Mouse (Mus musculus): Measurements from ENCODE around the gene Slc15a3. TPM values are rescaled to one million over a fixed set of nuclear protein-coding genes. Genes with fewer than 3 reads are reported as not detected.

The Slc15a3 gene
- polyA plus RNA-seq, 1 experiment from 2014 or later = 0.93 TPM

DNA sequence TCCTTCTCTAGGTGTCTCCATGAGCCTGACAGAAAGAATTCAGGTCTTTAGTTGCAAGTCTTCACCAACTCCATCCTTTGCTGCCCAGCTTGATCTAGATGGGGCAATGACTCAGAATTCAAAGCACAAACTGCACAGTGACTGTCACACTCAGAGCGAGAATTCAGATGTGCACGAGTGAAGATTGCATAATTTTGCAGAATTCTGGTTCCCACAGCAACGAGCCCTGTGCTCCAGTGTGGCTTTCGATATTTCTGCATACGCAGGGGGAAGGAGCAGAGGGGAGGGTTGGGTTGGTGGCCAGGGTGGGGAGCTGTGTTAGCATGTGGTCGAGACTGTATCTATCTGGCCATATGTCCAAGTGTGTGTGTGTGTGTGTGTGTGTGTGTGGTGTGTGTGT lies 38.5 kb upstream of the Slc15a3 start:
- WGBS = 74% methylated on average over 6 of the region's 6 CpGs
- H3K4me3 ChIP-seq (replicated peaks; ENCODE audit: low read depth, low read length) = no peak overlapping the region

GRCm38 (mm10) chr19:10801906-10802305 lies 37.6 kb upstream of the Slc15a3 start:
- no peak for ATAC-seq (replicated peaks; ENCODE audit: low FRiP score, low read depth)
- Histone ChIP-seq H3K36me3 (ENCODE audit: insufficient read depth, low read length) (no peaks in the 10 kb centered on the region), H3K4me1 (replicated peaks; ENCODE audit: insufficient read depth, low read length) (no peaks in the 10 kb centered on the region), H3K4me3 (replicated peaks; ENCODE audit: low read depth, low read length) (no peak overlapping the region), H3K4me2 (ENCODE audit: low read length) (no peak overlapping the region), H3K27ac (no peak overlapping the region), H3K9me3 (replicated peaks; ENCODE audit: low read length) (no peaks in the 10 kb centered on the region), H3K27me3 (ENCODE audit: insufficient read depth, low read length) (no peaks in the 10 kb centered on the region), H3K9ac (ENCODE audit: low read depth, low read length) (no peak overlapping the region)
- TF ChIP-seq CTCF (IDR thresholded peaks at IDR 0.05; ENCODE audit: low read depth) = no peak
- 79% methylated on average over 6 of the region's 6 CpGs for WGBS
- DNase-seq (ENCODE audit: low spot score) = no peak

More for the DNA sequence above, 38.5 kb upstream of the Slc15a3 start:
- Histone ChIP-seq H3K36me3 (ENCODE audit: insufficient read depth, low read length) (no peaks in the 10 kb centered on the region), H3K9ac (ENCODE audit: low read depth, low read length) (no peak overlapping the region), H3K27me3 (ENCODE audit: insufficient read depth, low read length) (no peaks in the 10 kb centered on the region), H3K9me3 (replicated peaks; ENCODE audit: low read length) (no peaks in the 10 kb centered on the region), H3K4me2 (ENCODE audit: low read length) (no peak overlapping the region), H3K4me1 (replicated peaks; ENCODE audit: insufficient read depth, low read length) (no peaks in the 10 kb centered on the region), H3K27ac (no peak overlapping the region)
- DNase-seq (ENCODE audit: low spot score) (no peak), ATAC-seq (replicated peaks; ENCODE audit: low FRiP score, low read depth) (no peak)
- no peak for TF ChIP-seq CTCF (IDR thresholded peaks at IDR 0.05; ENCODE audit: low read depth)

DNA sequence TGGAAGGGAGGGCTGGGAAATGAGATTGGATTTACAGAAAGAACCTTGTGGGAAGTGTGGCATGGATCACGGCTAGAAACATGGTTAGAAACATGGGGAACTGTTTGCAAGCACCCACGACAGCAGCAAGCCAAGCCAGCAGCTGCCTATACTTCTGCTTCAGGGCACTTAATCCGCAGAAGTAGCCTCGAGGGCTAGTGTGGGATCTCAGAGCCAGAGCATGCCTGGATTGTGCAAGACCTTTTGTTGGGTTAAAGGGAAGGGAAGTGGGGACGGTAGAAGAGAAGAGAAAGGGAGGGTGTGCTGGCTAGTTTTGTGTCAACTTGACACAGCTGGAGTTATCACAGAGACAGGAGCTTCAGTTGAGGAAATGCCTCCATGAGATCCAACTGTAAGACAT lies 35.8 kb upstream of the Slc15a3 start:
- no peak overlapping the region for H3K4me2 ChIP-seq (ENCODE audit: low read length)
- H3K4me1 ChIP-seq (replicated peaks; ENCODE audit: insufficient read depth, low read length) = no peaks in the 10 kb centered on the region
- TF ChIP-seq CTCF (IDR thresholded peaks at IDR 0.05; ENCODE audit: low read depth) = no peak
- 72% methylated on average over 5 of the region's 5 CpGs for WGBS
- no peak overlapping the region for H3K4me3 ChIP-seq (replicated peaks; ENCODE audit: low read depth, low read length)
- no peaks in the 10 kb centered on the region for H3K9me3 ChIP-seq (replicated peaks; ENCODE audit: low read length)
- DNase-seq (ENCODE audit: low spot score) (no peak), ATAC-seq (replicated peaks; ENCODE audit: low FRiP score, low read depth) (no peak)
- no peak overlapping the region for H3K27ac ChIP-seq
- no peaks in the 10 kb centered on the region for H3K27me3 ChIP-seq (ENCODE audit: insufficient read depth, low read length)
- H3K9ac ChIP-seq (ENCODE audit: low read depth, low read length) = no peak overlapping the region
- no peaks in the 10 kb centered on the region for H3K36me3 ChIP-seq (ENCODE audit: insufficient read depth, low read length)

DNA sequence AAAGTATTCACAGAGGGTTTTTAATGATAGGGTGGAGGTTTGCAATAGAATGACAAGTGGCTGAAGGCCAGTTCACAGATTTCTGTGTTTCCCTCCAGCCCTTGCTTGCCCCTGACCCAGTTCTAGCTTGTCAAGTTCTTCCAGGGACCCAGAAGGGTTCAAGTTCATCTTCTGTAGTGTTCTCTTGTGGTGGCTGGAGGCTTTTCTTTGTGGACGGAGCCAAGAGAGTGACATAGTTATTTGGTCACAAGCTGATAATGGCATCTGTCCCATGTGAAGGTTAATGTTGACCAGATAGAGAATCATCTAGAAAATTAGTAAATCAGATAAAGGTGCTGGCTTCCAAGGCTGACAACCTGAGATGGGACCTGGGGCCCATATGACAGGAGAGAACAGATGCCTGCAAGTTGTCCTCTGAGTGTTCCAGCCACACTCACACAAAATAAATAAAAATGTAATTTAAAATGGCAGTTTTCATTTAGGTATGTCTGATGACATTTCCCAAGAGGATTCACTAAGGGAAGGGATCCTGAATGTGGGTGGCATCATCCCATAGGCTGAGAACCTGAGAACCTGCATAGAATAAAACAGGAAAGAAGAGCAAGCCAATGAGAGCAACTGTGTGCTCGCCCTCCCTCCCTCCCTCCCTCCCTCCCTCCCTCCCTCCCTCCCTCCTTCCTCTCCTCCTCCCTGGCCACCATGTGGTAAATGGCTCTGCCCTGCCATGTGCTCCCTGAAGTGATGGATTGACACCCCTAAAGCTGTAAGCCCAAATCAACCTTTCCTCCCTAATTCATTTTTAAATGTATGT lies 34.5 kb upstream of the Slc15a3 start:
- Histone ChIP-seq H3K9me3 (replicated peaks; ENCODE audit: low read length) (no peaks in the 10 kb centered on the region), H3K27ac (no peak overlapping the region), H3K4me2 (ENCODE audit: low read length) (no peak overlapping the region), H3K9ac (ENCODE audit: low read depth, low read length) (no peak overlapping the region), H3K4me1 (replicated peaks; ENCODE audit: insufficient read depth, low read length) (no peaks in the 10 kb centered on the region), H3K4me3 (replicated peaks; ENCODE audit: low read depth, low read length) (no peak overlapping the region), H3K27me3 (ENCODE audit: insufficient read depth, low read length) (no peaks in the 10 kb centered on the region), H3K36me3 (ENCODE audit: insufficient read depth, low read length) (no peaks in the 10 kb centered on the region)
- ATAC-seq (replicated peaks; ENCODE audit: low FRiP score, low read depth) (no peak), DNase-seq (ENCODE audit: low spot score) (no peak)
- TF ChIP-seq CTCF (IDR thresholded peaks at IDR 0.05; ENCODE audit: low read depth) = no peak
- 74% methylated on average over 2 of the region's 2 CpGs for WGBS

DNA sequence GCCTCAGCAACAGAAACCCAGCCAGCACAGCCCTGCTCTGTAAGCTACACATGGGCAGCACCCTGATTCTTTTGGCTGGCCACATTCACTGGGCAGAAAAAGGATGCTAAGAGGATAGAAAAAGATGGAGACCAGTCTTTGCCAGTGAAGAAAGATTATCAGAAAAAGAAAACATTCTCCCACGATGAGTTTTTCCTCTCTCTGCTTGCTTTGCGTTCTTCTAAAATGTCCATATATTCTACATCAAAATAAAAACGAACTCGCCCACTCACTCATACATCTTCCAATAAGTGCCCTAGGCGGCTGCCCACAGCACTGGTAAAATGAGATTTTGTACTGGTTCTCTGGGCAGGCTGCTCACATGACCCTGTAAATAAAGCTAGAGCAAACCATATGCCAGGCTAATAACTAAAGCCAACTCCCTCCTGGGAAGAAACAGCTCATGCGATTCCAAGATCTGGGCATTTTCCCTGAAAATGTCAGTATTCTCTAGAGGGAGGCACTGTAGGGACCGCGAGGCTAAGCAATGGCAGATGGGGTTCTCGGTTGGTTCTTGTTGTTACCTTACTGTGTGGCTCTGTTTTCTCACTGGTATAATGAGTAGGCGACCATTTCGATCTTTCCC lies 33.8 kb upstream of the Slc15a3 start:
- no peaks in the 10 kb centered on the region for H3K27me3 ChIP-seq (ENCODE audit: insufficient read depth, low read length)
- no peak for ATAC-seq (replicated peaks; ENCODE audit: low FRiP score, low read depth)
- no peak for TF ChIP-seq CTCF (IDR thresholded peaks at IDR 0.05; ENCODE audit: low read depth)
- H3K4me3 ChIP-seq (replicated peaks; ENCODE audit: low read depth, low read length) = no peak overlapping the region
- H3K36me3 ChIP-seq (ENCODE audit: insufficient read depth, low read length) = no peaks in the 10 kb centered on the region
- no peak for DNase-seq (ENCODE audit: low spot score)
- H3K4me1 ChIP-seq (replicated peaks; ENCODE audit: insufficient read depth, low read length) = no peaks in the 10 kb centered on the region
- H3K27ac ChIP-seq = no peak overlapping the region
- no peaks in the 10 kb centered on the region for H3K9me3 ChIP-seq (replicated peaks; ENCODE audit: low read length)
- WGBS = 85% methylated on average over 11 of the region's 11 CpGs
- no peak overlapping the region for H3K4me2 ChIP-seq (ENCODE audit: low read length)
- H3K9ac ChIP-seq (ENCODE audit: low read depth, low read length) = no peak overlapping the region

DNA sequence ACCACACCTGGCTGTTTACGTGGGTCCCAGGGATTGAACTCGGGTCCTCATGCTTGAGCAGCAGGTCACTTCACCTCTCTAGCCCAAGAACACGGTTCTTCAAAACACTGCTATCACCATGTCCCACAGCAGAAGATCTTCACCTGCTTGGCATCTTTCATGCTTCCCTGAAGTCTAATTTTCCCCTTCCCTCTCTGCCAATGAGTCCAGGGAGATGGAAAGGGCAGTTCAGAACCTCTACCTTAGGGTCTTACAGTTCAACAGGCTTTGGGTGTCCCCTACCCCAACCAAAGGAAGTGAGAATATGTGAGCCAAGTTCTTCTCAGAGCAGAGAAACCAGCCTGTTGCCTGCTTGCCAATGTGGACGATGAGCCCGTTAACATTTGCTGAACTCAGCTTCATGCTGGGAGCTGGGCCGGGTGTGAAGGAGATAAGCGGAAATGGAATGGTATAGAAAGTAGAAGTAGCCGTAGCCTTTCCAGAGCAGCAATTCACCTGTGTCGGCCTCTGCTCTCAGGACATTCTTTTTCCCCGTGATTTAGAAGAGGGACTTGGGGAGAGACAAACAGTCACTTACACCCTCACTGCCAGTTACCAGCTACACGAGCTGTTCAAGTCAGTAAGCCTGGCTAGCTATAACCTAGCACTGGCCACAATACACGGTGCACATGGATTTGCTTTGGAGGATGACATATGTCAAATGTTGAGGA lies 30.8 kb upstream of the Slc15a3 start:
- TF ChIP-seq CTCF (IDR thresholded peaks at IDR 0.05; ENCODE audit: low read depth) = no peak
- ATAC-seq (replicated peaks; ENCODE audit: low FRiP score, low read depth) (no peak), DNase-seq (ENCODE audit: low spot score) (no peak)
- no peak overlapping the region for H3K9ac ChIP-seq (ENCODE audit: low read depth, low read length)
- 87% methylated on average over 12 of the region's 12 CpGs for WGBS
- H3K27ac ChIP-seq = no peak overlapping the region
- H3K36me3 ChIP-seq (ENCODE audit: insufficient read depth, low read length) = no peaks in the 10 kb centered on the region
- H3K27me3 ChIP-seq (ENCODE audit: insufficient read depth, low read length) = no peaks in the 10 kb centered on the region
- no peaks in the 10 kb centered on the region for H3K4me1 ChIP-seq (replicated peaks; ENCODE audit: insufficient read depth, low read length)
- H3K4me3 ChIP-seq (replicated peaks; ENCODE audit: low read depth, low read length) = no peak overlapping the region
- H3K4me2 ChIP-seq (ENCODE audit: low read length) = no peak overlapping the region
- H3K9me3 ChIP-seq (replicated peaks; ENCODE audit: low read length) = no peaks in the 10 kb centered on the region

All from kidney, postnatal 0 days (tissue).